Mouse (Mus musculus) myocyte (in vitro differentiated cells): ENCODE data around the gene Fhit. TPM values are rescaled to one million over a fixed set of nuclear protein-coding genes. Genes with fewer than 3 reads are reported as not detected.

Experiments used
- H3K27me3 ChIP-seq: one replicate; pipeline ENCODE4 v1.6.1; 2011; ENCODE audit not compliant: control insufficient read depth, insufficient read depth, insufficient read length
- H3K36me3 ChIP-seq: one replicate; pipeline ENCODE4 v1.6.1; 2011; ENCODE audit not compliant: control insufficient read depth, insufficient read depth
- H3K4me2 ChIP-seq: one replicate; pipeline ENCODE4 v1.6.1; 2011; ENCODE audit warnings: low read depth, control low read depth
- H3K4me3 ChIP-seq: one replicate; pipeline ENCODE4 v1.5.1; 2011; ENCODE audit warnings: mild to moderate bottlenecking, control low read depth, moderate library complexity
- H3K79me2 ChIP-seq: one replicate; pipeline ENCODE4 v1.6.1; 2011; ENCODE audit not compliant: control insufficient read depth, insufficient read depth
- H3ac ChIP-seq: one replicate; pipeline ENCODE4 v1.6.1; 2011; ENCODE audit not compliant: control insufficient read depth, insufficient read length
- CEBPB ChIP-seq: IDR thresholded peaks from 2 replicates; pipeline ENCODE4 v1.6.1; 2011; ENCODE audit warnings: mild to moderate bottlenecking, moderate library complexity; ENCODE audit not compliant: poor library complexity, insufficient read depth, severe bottlenecking
- E2F4 ChIP-seq: IDR thresholded peaks from one replicate; pipeline ENCODE4 v1.6.1; 2011; ENCODE audit warnings: mild to moderate bottlenecking, control low read depth, moderate library complexity; ENCODE audit not compliant: insufficient read depth
- MAX ChIP-seq: IDR thresholded peaks from one replicate; pipeline ENCODE4 v1.6.1; 2011; ENCODE audit warnings: low read depth, mild to moderate bottlenecking, control low read depth
- MYOD1 ChIP-seq, 3 experiments: IDR thresholded peaks; one replicate each; pipeline ENCODE4 v1.6.1; 2011; ENCODE audit warnings: control low read depth in 2 of 3, low read depth in 2 of 3, mild to moderate bottlenecking in 2 of 3, moderate library complexity in 1 of 3; ENCODE audit not compliant: insufficient read length in 2 of 3, control insufficient read depth in 1 of 3
- MYOG ChIP-seq, 3 experiments: IDR thresholded peaks; one replicate each; pipeline ENCODE4 v1.6.1; 2011; ENCODE audit warnings: control low read depth in 2 of 3, low read depth in 2 of 3, mild to moderate bottlenecking in 2 of 3; ENCODE audit not compliant: insufficient read length in 2 of 3, control insufficient read depth in 1 of 3, insufficient read depth in 1 of 3
- POLR2A ChIP-seq: IDR thresholded peaks from one replicate; pipeline ENCODE4 v1.6.1; 2011; ENCODE audit warnings: low read depth, mild to moderate bottlenecking, control low read depth, moderate library complexity; ENCODE audit not compliant: insufficient read length
- POLR2AphosphoS2 ChIP-seq: IDR thresholded peaks from one replicate; pipeline ENCODE4 v1.6.1; 2011; ENCODE audit warnings: low read depth, control low read depth; ENCODE audit not compliant: insufficient read length
- REST ChIP-seq: IDR thresholded peaks from one replicate; pipeline ENCODE4 v1.6.1; 2011; ENCODE audit warnings: mild to moderate bottlenecking, control low read depth, moderate library complexity; ENCODE audit not compliant: insufficient read depth, insufficient read length
- SRF ChIP-seq: IDR thresholded peaks from one replicate; pipeline ENCODE4 v1.6.1; 2011; ENCODE audit warnings: low read depth; ENCODE audit not compliant: control insufficient read depth, insufficient read length
- TCF12 ChIP-seq: IDR thresholded peaks from one replicate; pipeline ENCODE4 v1.6.1; 2011; ENCODE audit warnings: mild to moderate bottlenecking, control low read depth; ENCODE audit not compliant: poor library complexity, insufficient read depth, severe bottlenecking
- TCF3 ChIP-seq: IDR thresholded peaks from one replicate; pipeline ENCODE4 v1.6.1; 2011; ENCODE audit warnings: low read depth, control low read depth; ENCODE audit not compliant: insufficient read length
- USF1 ChIP-seq: IDR thresholded peaks from one replicate; pipeline ENCODE4 v1.6.1; 2011; ENCODE audit warnings: low read depth, mild to moderate bottlenecking, control low read depth, moderate library complexity
- polyA plus RNA-seq: library from polyadenylated mRNA; unstranded; fragments of >200 nt; fragmentation: generic; extraction: Trizol; gene quantifications from one replicate; pipeline ENCODE4 v1.2.1, GENCODE M21; 2012; ENCODE audit warnings: missing spikeins

The Fhit gene
- polyA plus RNA-seq, 1 experiment = not detected

GRCm38 (mm10) chr14:10658219-10658618, 503.6 kb downstream of the Fhit start:
- TF ChIP-seq USF1 (no peak), REST (no peak), E2F4 (no peak), POLR2AphosphoS2 (no peak), TCF12 (no peak), POLR2A (no peak), TCF3 (no peak), MYOD1 (IDR thresholded peaks at IDR 0.05; ENCODE audit: control insufficient read depth in 1 of 3, insufficient read length in 2 of 3, low read depth in 2 of 3) (no peak), CEBPB (no peak), MAX (no peak)
- Histone ChIP-seq H3K36me3 (no peaks in the 10 kb centered on the region), H3ac (no peak overlapping the region), H3K4me3 (no peak overlapping the region), H3K27me3 (no peaks in the 10 kb centered on the region), H3K4me2 (no peak overlapping the region), H3K79me2 (no peaks in the 10 kb centered on the region)

DNA sequence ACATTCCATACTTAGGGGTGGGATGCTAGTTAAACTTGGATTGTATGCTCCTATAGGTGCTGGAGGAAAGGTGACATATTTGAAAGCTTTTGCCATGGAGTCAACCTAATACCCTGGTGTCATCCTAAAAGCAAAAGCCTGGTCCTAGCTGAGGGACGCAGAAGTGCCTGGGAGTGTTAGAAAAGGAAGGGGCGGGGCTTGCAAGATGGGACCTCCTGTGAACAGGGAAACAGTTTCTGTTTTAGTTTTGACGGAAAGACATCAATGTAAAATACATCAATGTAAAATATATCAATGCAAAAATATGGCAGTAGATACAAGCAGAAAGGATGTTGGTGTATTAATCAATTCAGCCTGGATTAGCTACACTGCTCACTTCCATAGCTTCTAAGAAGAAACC, 504.5 kb downstream of the Fhit start:
- no peaks in the 10 kb centered on the region for H3K79me2 ChIP-seq
- H3K36me3 ChIP-seq = no peaks in the 10 kb centered on the region
- TF ChIP-seq SRF (no peak), E2F4 (no peak), MAX (no peak), POLR2A (no peak), TCF12 (no peak), REST (no peak), TCF3 (no peak), POLR2AphosphoS2 (no peak), USF1 (no peak), MYOD1 (IDR thresholded peaks at IDR 0.05; ENCODE audit: control insufficient read depth in 1 of 3, insufficient read length in 2 of 3, low read depth in 2 of 3) (no peak), CEBPB (no peak), MYOG (IDR thresholded peaks at IDR 0.05; ENCODE audit: control insufficient read depth in 1 of 3, insufficient read depth in 1 of 3, insufficient read length in 2 of 3, low read depth in 2 of 3) (no peak)
- no peak overlapping the region for H3K4me3 ChIP-seq
- no peak overlapping the region for H3ac ChIP-seq
- H3K4me2 ChIP-seq = no peak overlapping the region
- no peaks in the 10 kb centered on the region for H3K27me3 ChIP-seq

GRCm38 (mm10) chr14:10655842-10656241, 506.0 kb downstream of the Fhit start:
- no peaks in the 10 kb centered on the region for H3K27me3 ChIP-seq
- no peaks in the 10 kb centered on the region for H3K36me3 ChIP-seq
- no peak overlapping the region for H3ac ChIP-seq
- H3K79me2 ChIP-seq = no peaks in the 10 kb centered on the region
- H3K4me3 ChIP-seq = no peak overlapping the region
- no peak overlapping the region for H3K4me2 ChIP-seq
- no peak for TF ChIP-seq CEBPB
- no peak for TF ChIP-seq E2F4
- TF ChIP-seq REST = no peak
- TF ChIP-seq MYOG (IDR thresholded peaks at IDR 0.05; ENCODE audit: control insufficient read depth in 1 of 3, insufficient read depth in 1 of 3, insufficient read length in 2 of 3, low read depth in 2 of 3) = no peak
- TF ChIP-seq POLR2AphosphoS2 = no peak
- no peak for TF ChIP-seq MAX
- TF ChIP-seq MYOD1 (IDR thresholded peaks at IDR 0.05; ENCODE audit: control insufficient read depth in 1 of 3, insufficient read length in 2 of 3, low read depth in 2 of 3) = no peak
- no peak for TF ChIP-seq TCF12
- TF ChIP-seq POLR2A = no peak
- no peak for TF ChIP-seq TCF3
- TF ChIP-seq USF1 = no peak

DNA sequence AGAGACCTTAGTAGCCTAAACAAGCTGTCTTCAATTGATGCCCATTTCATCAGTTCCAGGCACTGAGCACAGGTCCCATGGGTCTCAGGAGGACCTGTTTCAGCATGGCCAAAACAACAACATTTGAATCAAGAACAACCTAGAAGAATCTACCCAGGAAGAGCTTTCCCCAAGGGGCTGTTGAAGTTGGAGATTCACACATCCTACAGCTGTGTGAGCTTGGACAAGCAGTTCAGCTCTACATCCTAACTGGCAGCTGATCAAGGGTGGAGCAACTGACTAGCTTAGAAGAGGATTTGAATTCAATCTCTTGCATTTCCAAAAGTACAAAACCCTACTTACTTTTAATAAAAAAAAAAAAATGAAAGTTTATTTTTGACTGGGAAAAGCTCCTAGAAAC, 514.0 kb downstream of the Fhit start:
- H3ac ChIP-seq = no peak overlapping the region
- no peak for TF ChIP-seq POLR2AphosphoS2
- TF ChIP-seq CEBPB = no peak
- TF ChIP-seq REST = no peak
- TF ChIP-seq MAX = no peak
- no peak for TF ChIP-seq MYOG (IDR thresholded peaks at IDR 0.05; ENCODE audit: control insufficient read depth in 1 of 3, insufficient read depth in 1 of 3, insufficient read length in 2 of 3, low read depth in 2 of 3)
- TF ChIP-seq E2F4 = no peak
- TF ChIP-seq TCF12 = no peak
- no peak for TF ChIP-seq SRF
- no peak for TF ChIP-seq POLR2A
- TF ChIP-seq MYOD1 (IDR thresholded peaks at IDR 0.05; ENCODE audit: control insufficient read depth in 1 of 3, insufficient read length in 2 of 3, low read depth in 2 of 3) = no peak

DNA sequence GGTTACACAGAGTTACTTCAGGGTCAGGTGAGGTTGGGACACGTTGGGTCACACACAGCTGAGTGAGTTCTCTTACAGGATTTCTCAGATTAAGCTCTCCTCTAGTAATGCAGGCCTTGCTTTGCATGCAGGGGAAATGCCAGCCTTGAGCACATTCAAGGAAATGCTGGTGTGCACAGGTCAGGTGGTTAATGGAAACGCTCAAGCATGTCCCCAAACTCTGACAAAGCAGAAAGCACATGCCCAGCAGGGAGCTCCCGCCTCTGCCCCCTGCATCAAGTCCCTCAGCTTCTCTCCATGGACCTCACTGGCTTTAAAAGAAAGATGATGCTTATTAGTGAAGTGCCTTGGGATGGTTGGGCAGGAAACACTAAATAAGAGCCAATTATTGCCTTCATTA, 530.1 kb downstream of the Fhit start:
- TF ChIP-seq MYOD1 (IDR thresholded peaks at IDR 0.05; ENCODE audit: control insufficient read depth in 1 of 3, insufficient read length in 2 of 3, low read depth in 2 of 3) = no peak
- TF ChIP-seq SRF = no peak
- TF ChIP-seq POLR2AphosphoS2 = no peak
- TF ChIP-seq E2F4 = no peak
- no peak for TF ChIP-seq USF1
- TF ChIP-seq MAX = no peak
- Histone ChIP-seq H3K79me2 (no peaks in the 10 kb centered on the region), H3ac (no peak overlapping the region), H3K4me2 (no peak overlapping the region), H3K4me3 (no peak overlapping the region), H3K27me3 (no peaks in the 10 kb centered on the region), H3K36me3 (no peaks in the 10 kb centered on the region)

More for the DNA sequence above, 514.0 kb downstream of the Fhit start:
- no peak overlapping the region for H3K4me3 ChIP-seq
- no peaks in the 10 kb centered on the region for H3K79me2 ChIP-seq
- no peak overlapping the region for H3K4me2 ChIP-seq
- no peaks in the 10 kb centered on the region for H3K27me3 ChIP-seq
- H3K36me3 ChIP-seq = no peaks in the 10 kb centered on the region
